Mouse (Mus musculus): ENCODE results near the gene Gipc1.
A peak's percentile ranks its signal among the peaks of the same experiment; 100 is the strongest.

The Gipc1 gene

GRCm38 (mm10) chr8:83652030-83652743 is at the start of gene Gipc1:
Gene Gipc1 (plus strand): TSS chr8:83652677.
- peak; percentile 96 for DNase-seq

- DNase-seq, result peak; percentile 100
Observed at GRCm38 (mm10) chr8:83607661-83608397, 44.6 kb upstream of the Gipc1 start, which contains the start of the genes Tecr and Dnajb1. Gene Tecr (minus strand): TSS chr8:83607971. Gene Dnajb1 (plus strand): TSS chr8:83608193.

DNA sequence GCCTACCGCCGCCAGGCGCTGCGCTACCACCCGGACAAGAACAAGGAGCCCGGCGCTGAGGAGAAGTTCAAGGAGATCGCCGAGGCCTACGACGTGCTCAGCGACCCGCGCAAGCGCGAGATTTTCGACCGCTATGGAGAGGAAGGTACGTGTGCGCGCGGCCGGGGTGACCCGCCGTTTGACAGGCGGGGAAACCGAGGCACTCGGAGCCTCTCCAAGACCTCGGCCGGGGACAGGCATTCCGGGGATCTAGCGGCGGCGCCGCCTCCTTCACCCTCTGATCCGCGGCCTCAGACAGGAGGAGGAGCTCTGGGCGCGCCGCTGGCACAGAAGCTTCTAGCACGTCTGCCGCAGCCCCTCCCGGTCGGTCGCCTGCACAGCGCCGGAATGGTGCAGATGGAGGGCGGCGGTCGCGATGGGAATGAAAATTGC is 44.1 kb upstream of the Gipc1 start:
- peak; percentile 87 for DNase-seq

DNA sequence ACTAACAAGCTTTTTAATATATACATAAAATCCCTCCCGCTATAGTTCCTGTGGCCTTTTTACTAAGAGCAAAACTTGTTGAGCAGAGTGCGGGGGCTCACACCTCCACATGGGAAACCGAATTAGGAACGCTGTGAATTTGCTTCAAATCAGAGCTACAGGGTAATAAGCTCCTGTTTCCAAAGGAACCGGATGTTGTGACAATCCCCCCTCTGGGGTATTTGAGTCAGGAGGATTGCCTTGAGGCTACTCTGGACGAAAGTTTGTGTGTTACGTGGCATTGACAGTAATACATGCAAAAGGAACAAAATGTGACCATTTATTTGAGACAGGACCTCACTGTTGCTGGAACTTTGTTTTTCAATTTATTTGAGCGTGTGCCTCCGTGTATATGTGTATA is 43.4 kb upstream of the Gipc1 start:
- no peak for DNase-seq

GRCm38 (mm10) chr8:83609547-83610180 is 42.8 kb upstream of the Gipc1 start:
- DNase-seq, result no peak

DNA sequence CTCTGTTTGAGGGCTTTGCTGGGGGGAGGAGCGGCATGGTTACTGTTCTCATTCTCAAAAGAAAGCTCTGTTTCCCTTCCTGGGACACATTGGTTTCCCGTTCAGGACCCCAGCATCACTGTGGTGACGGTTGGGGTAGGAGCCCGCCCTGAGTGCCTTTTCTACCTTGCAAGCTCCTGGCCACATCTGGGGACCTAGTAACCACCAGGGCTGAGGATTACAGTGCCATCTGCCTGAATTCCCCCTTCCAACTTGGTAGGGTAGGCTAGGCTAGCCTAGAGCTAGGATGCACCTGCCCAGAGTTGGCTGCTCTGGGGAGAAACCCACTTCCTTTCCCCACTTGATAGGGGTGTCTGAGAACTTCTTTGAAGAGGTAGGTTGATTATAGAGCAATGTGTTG is 40.6 kb upstream of the Gipc1 start:
- peak; percentile 78 for DNase-seq

DNA sequence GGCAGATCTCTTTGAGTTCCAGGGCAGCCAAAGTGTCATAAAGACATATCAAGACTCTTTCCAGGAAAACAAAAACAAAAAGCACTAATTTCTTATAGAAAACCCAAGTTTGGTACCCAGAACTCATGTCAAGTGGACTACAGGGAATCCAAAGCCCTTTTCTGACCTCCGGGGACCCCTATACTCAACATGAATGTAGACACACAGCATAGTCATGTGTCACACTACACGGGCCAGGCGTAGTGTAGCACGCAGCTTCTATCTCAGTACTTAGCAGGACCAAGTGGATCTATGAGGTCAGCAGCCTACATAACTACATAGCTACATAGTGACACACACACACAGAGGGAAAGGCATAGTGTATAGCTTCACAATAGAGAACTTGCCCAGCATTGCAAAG is 38.8 kb upstream of the Gipc1 start:
- DNase-seq, result no peak

DNA sequence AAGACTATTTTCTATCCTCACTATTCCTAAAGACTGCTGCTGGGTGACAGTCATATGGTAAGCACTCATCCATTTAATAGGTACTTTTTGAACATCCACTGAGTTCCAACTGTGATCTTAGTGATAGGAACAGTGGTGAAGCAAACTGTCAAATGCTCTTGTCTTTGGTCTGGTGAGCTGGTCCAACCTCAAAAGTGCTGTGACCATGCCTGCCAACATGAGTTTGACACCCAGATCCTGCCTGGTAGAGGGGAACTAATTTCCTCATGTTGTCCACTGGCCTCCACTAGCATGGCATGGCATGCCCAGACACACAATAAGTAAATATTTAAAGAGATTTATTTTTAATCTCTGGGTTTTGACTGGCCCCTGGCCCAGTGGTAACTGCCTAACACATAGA is 35.9 kb upstream of the Gipc1 start:
- DNase-seq, result no peak

- no peak for DNase-seq
Observed at GRCm38 (mm10) chr8:83617111-83617510, 35.4 kb upstream of the Gipc1 start.

- DNase-seq, result no peak
Observed at GRCm38 (mm10) chr8:83618566-83618965, 33.9 kb upstream of the Gipc1 start.

DNA sequence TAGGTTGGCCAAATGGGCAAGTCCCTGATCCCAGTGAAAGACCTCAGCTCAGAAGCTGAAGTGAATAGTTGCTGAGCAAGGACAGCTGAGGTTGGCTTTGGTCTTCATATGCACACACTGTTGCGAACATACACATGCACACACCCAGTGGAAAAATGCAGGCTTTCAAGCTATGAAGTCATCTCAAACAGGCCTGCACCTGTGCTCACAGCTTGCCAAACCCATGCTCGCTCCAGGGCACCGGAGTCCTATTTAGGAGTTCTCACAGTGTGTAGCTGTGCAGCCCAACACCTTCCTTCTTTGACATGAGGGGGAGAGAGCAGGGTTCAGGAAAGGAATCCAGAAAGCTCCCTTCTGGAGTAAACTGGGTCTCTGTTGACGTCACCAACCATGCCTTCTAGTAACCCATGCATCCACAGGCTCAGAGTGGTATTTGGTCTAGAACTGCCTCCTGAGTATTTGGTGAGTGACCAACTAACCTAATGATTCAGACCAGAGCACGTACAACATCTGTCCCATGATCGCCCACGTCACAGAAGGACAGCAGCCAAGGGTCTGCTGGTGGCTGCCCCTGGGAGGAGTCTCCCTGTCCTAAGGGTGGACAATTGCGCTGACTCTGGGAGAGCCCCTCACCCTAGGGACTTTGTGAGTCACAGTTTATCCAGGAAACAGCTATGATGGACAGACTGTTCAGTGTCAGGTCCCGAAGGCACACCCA is 32.8 kb upstream of the Gipc1 start:
- DNase-seq, result peak; percentile 36

DNA sequence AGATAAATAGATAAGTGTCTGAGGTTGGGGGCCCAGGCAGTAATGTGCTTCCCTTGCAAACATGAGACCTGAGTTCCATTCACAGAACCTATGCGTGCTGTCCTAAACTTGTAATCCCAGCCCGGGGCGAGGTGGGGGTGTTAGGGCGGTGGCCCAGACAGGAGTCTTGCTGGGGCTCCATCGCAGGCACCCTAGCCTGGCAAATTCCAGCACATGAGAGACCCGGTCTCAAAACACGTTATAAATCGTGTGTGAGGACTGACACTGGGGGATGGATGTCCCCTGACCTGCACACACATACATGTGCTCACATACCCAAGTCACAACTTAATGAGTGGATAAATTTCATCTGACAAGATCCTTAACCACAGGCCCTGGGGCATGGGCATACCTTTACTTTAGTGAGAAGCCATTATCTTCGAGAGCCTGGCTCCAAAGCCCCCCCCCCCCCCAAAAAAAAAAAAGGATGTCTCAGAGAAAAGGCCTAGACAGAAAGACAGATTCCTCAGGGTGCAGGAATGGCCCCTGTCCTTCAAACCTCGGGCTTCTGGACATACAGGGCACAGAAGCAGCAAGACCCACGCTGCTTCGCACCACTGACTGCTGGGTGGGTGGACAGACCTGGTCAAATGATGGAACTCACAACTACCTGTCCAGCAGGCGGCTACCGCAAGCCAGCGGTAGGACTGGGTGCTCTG is 30.6 kb upstream of the Gipc1 start:
- no peak for DNase-seq

DNA sequence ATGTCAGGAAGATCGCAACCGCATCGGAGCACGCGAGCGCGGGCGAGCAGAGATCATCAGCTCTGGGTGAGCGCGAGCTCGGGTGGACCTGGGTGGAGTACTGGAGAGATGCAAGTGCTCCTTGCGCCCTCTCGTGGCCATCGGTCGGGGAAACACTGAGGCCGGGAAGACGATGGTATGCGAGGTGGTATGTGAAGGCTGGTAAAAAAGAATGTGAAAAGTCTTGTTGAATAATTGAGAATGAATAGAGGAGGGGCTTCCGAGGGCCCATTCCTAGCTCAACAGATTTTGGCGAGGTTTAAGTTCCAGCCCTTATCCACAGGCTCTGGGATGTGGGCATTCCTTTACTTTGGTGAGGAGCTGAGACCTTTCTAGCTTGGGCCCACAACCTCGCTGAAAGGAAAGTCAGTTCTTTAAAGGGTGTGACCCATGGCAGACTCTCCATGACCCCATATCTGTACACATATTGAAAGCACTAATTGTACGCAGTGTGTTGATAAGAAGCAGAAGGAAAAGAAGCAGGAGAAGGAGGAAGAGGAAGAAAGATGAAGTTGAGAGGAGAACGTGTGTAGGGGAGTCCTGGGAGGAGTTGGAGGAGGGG is 30.0 kb upstream of the Gipc1 start:
- peak; percentile 90 for DNase-seq

DNA sequence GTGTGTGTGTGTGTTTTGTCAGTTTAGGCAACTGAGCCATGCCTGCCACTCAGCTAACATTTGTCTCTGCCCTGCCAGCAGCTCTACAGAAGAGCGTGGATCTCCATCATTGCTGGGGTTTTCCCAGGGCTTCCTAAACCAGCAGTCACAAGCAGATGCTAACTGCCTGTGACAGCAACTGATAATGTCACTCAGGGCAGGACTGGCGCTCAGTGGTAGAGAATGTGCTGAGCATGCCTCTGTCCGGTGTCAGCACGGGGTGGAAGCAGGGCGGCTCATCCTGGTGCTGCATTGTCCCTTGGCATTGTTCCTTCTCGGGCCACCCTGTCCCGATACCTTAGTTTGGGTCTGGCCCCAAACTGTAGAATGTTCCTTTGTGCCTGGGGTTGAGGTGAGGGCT is 28.9 kb upstream of the Gipc1 start:
- no peak for DNase-seq

- no peak for DNase-seq
Observed at GRCm38 (mm10) chr8:83624739-83625138, 27.7 kb upstream of the Gipc1 start.

- DNase-seq, result no peak
Observed at GRCm38 (mm10) chr8:83625676-83626299, 26.7 kb upstream of the Gipc1 start.

DNA sequence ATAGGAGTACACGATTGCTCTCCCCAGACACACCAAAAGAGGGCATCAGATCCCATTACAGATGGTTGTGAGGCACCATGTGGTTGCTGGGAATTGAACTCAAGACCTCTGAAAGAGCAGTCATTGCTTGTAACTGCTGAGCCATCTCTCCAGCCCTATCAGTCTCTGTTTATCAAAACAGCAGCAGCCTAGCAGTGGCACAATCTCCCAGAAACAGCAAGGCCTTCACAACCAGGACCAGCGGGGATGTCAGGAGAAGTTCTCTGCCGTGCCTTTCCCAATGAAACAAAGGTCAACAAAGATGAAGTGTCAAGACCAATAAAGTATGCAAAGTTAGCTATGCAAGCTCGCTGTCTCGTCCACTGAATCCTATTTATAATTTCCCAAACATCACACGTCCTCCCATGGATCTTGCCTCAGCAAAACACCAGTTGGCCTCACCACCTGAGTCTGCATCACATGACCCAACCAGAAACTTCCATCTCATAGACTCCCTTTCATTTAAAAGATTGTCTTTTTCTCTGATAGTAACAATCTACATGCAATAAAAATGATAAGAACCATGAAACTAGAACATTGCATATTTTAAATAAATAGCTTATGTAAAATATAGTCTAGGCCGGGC is 20.3 kb upstream of the Gipc1 start:
- no peak for DNase-seq

GRCm38 (mm10) chr8:83638856-83639255 is 13.6 kb upstream of the Gipc1 start:
- DNase-seq, result no peak

- no peak for DNase-seq
Observed at GRCm38 (mm10) chr8:83639649-83640048, 12.8 kb upstream of the Gipc1 start.

DNA sequence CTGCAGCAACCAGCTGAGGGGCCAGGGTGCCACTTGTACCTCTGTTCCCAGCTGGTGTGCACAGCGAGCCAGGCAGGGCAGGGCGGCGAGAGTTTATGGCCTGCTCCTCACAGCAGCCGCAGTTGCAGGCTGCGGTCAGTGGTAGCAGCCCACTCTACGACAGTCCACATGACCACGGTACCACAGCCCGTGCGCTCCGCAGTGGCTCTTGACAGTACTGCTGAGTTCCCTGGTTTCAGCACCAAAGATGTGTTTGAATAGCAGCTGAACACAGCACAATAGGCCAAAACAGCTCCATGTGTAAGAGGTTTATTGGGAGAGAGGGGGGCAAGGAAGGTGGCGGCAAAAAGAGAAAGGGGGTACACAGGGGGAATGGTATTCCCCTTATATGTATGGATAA is 5.0 kb upstream of the Gipc1 start:
- no peak for DNase-seq

GRCm38 (mm10) chr8:83648031-83648430 is 4.4 kb upstream of the Gipc1 start:
- no peak for DNase-seq

Measured in thymus, postnatal 25 days (tissue).